Mouse (Mus musculus) lung, embryonic 16.5 days (tissue): ENCODE data around the gene Oog3. TPM values are rescaled to one million over a fixed set of nuclear protein-coding genes. Genes with fewer than 3 reads are reported as not detected.

Experiments
- ATAC-seq: fragments of 200-750 bp; cut with Nextera tagmentation; 2 replicates; pipeline ENCODE4 v1.8.0; 2017; ENCODE audit warnings: low read depth, mild to moderate bottlenecking, moderate library complexity
- H3K27ac ChIP-seq: fragments of 300-500 bp; sonication (generic); 2 replicates; pipeline ENCODE4 v1.5.1; 2014; ENCODE audit warnings: mild to moderate bottlenecking, control low read depth, low read length
- H3K27me3 ChIP-seq: fragments of 300-500 bp; sonication (generic); 2 replicates; pipeline ENCODE4 v1.6.1; 2014; ENCODE audit warnings: low read depth, low read length, mixed read lengths; ENCODE audit not compliant: control insufficient read depth, insufficient read depth
- H3K36me3 ChIP-seq: fragments of 300-500 bp; sonication (generic); 2 replicates; pipeline ENCODE4 v1.6.1; 2014; ENCODE audit warnings: low read length; ENCODE audit not compliant: control insufficient read depth, insufficient read depth
- H3K4me1 ChIP-seq: fragments of 300-500 bp; sonication (generic); replicated peaks from 2 replicates; pipeline ENCODE4 v1.6.1; 2014; ENCODE audit warnings: low read length, mixed read lengths; ENCODE audit not compliant: control insufficient read depth, insufficient read depth
- H3K4me2 ChIP-seq: fragments of 300-500 bp; sonication (generic); 2 replicates; pipeline ENCODE4 v1.6.1; 2014; ENCODE audit warnings: low read depth, low read length, control low read depth
- H3K4me3 ChIP-seq: fragments of 300-500 bp; sonication (generic); 2 replicates; pipeline ENCODE4 v1.5.1; 2014; ENCODE audit warnings: mild to moderate bottlenecking, low read length, control low read depth
- H3K9ac ChIP-seq: fragments of 300-500 bp; sonication (generic); 2 replicates; pipeline ENCODE4 v1.6.1; 2014; ENCODE audit warnings: low read length, control low read depth
- H3K9me3 ChIP-seq: fragments of 300-500 bp; sonication (generic); 2 replicates; pipeline ENCODE4 v1.6.1; 2016; ENCODE audit warnings: low read length; ENCODE audit not compliant: control insufficient read depth
- WGBS: fragments of 180-500 bp; shearing (Covaris S2); extraction: QIAGEN DNeasy Blood & Tissue Kit; methylation state at CpG from one replicate; pipeline ENCODE4 v1.1.7; 2014; 5-methylcytosine and 5-hydroxymethylcytosine counted together
- polyA plus RNA-seq: library from polyadenylated mRNA; unstranded; fragments of >200 nt; fragmentation: Nextera tagmentation; extraction: Ambion mirVana; gene quantifications from 2 replicates; pipeline ENCODE4 v1.2.1, GENCODE M21; 2015

Oog3 gene
- polyA plus RNA-seq: not detected in 2 replicates

GRCm38 (mm10) chr4:144162563-144162962, at the start of gene Oog3:
Oog3 (minus strand) TSS chr4:144162663.
- Histone ChIP-seq H3K4me2 (no peak within 1 kb of the TSS), H3K9me3 (peaks cover 5% of the 10 kb centered on the region; the same call in 1 of the 2 replicates), H3K36me3 (no peaks in the 10 kb centered on the region), H3K4me1 (no peaks in the 10 kb centered on the region), H3K27me3 (no peaks in the 10 kb centered on the region), H3K9ac (no peak within 1 kb of the TSS), H3K27ac (no peak within 1 kb of the TSS), H3K4me3 (no peak within 1 kb of the TSS)
- no peak for ATAC-seq
- WGBS: 60% methylated on average over 1 of the region's 1 CpGs

- Histone ChIP-seq H3K9ac (no peak within 1 kb of the TSS), H3K4me3 (no peak within 1 kb of the TSS), H3K9me3 (0 out of 2 replicates have a peak, but pooled peaks cover 2% of the 10 kb centered on the region), H3K4me1 (no peaks in the 10 kb centered on the region), H3K27me3 (no peaks in the 10 kb centered on the region), H3K27ac (no peak within 1 kb of the TSS), H3K4me2 (no peak within 1 kb of the TSS), H3K36me3 (no peaks in the 10 kb centered on the region)
- no peak for ATAC-seq
- WGBS: 24% methylated on average over 1 of the region's 1 CpGs
Observed at GRCm38 (mm10) chr4:144190419-144190818, 28.0 kb upstream of the Oog3 start, which contains the start of gene Oog2. Oog2 (plus strand) TSS chr4:144190719.

Other genes with a start within 250 kb of the Oog3 start
- gene Pramef25, start 211.6 kb downstream of the Oog3 start, polyA plus RNA-seq: not detected in 2 replicates
- not detected in 2 replicates for gene Gm13101, start 195.7 kb downstream of the Oog3 start, polyA plus RNA-seq
- not detected in 2 replicates for gene Pramef17, start 168.3 kb downstream of the Oog3 start, polyA plus RNA-seq
- not detected in 2 replicates for gene Pramel4, start 103.5 kb downstream of the Oog3 start, polyA plus RNA-seq
- gene Gm13102, start 56.2 kb downstream of the Oog3 start, polyA plus RNA-seq: not detected in 2 replicates
- not detected in 2 replicates for gene Oog2, start 28.1 kb upstream of the Oog3 start, polyA plus RNA-seq
- gene C87977, start 50.7 kb upstream of the Oog3 start, polyA plus RNA-seq: not detected in 2 replicates
- not detected in 2 replicates for gene Pramel5, start 117.8 kb upstream of the Oog3 start, polyA plus RNA-seq
- gene Gm13128, start 167.6 kb upstream of the Oog3 start, polyA plus RNA-seq: not detected in 2 replicates
- not detected in 2 replicates for gene Gm13119, start 195.3 kb upstream of the Oog3 start, polyA plus RNA-seq
- gene Pramef20, start 215.3 kb upstream of the Oog3 start, polyA plus RNA-seq: not detected in 2 replicates
- gene Pramef12, start 245.8 kb upstream of the Oog3 start, polyA plus RNA-seq: 0.06 and 0.09 TPM in 2 replicates